Mouse (Mus musculus): Measurements from ENCODE around the gene Il17rd.

The Il17rd gene

DNA sequence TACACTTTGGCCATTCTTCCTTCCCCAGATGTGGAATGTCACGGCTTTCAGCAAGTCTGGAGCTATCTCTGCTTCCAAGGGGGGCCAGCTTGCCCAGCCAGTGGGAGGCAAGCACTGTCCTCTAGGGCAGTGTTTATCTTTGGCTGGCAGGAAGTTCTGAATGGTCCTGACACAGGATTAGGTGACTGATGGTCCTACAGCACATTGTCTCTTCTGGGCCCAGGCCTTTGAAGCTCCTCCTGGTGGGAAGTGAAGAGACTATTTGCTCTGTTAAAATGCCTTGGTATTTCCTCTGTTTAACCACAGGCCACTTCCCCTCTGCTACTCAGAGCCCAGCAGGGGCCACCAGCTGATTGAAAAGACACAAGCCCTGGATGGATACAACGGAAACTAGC is 6.2 kb downstream of the Il17rd start:
- no peak for DNase-seq (ENCODE audit: low spot score in 2 of 2)

DNA sequence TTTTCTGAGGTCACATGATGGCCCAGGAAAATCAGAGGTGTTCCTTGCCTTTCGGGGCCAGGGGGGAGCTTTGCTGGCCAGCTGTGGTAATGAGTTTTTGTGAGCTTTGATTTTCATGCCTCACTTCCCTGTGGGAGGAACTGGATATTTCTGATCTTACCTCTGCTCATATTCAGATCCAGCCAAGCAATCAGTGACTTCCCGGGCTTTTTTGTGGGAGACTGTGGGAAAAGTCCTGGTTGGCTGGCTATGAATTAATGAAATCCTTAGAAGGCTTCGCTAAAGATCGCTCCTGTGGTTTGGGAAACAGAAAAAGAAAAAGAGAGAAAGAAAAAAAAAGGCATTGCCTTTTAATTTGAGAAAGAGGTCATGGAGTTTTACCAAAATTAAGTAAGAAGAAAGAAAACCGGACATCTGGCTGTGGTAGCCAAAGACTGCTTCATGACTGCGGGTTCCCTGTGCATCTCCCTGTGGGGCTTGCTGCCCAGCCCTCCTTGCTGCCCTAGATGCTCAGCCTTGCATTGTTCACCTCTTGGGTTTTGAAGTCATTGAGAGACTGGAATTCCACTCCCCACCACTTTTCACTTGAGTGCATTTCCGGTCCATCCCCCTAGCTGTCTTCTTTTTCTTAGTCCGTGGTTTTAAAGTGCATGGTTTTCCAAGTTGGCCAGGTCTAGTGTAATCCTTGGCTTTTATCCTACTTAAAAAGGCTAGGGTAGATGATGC is 9.7 kb downstream of the Il17rd start:
- no peak for DNase-seq (ENCODE audit: low spot score in 2 of 2)

DNA sequence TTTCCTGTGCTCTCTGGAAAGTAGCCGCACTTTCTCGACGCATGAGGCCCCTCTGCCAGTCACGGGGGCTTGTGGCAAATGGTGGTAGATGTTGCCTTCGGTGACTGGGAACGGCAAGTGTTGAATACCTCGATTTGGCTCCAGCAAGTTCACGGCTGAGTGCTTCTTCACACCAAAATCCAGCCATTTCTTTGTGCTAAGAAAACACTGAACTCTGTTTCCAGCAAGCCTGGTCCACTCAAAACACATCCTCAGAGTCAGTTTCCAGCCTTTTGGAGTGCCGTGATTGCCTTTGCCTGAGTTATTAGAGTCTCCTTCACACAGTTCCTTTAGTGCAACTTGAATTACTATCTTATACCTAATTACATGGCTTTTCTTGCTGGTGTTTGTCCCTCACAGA is 11.3 kb downstream of the Il17rd start:
- DNase-seq (ENCODE audit: low spot score in 2 of 2): no peak

DNA sequence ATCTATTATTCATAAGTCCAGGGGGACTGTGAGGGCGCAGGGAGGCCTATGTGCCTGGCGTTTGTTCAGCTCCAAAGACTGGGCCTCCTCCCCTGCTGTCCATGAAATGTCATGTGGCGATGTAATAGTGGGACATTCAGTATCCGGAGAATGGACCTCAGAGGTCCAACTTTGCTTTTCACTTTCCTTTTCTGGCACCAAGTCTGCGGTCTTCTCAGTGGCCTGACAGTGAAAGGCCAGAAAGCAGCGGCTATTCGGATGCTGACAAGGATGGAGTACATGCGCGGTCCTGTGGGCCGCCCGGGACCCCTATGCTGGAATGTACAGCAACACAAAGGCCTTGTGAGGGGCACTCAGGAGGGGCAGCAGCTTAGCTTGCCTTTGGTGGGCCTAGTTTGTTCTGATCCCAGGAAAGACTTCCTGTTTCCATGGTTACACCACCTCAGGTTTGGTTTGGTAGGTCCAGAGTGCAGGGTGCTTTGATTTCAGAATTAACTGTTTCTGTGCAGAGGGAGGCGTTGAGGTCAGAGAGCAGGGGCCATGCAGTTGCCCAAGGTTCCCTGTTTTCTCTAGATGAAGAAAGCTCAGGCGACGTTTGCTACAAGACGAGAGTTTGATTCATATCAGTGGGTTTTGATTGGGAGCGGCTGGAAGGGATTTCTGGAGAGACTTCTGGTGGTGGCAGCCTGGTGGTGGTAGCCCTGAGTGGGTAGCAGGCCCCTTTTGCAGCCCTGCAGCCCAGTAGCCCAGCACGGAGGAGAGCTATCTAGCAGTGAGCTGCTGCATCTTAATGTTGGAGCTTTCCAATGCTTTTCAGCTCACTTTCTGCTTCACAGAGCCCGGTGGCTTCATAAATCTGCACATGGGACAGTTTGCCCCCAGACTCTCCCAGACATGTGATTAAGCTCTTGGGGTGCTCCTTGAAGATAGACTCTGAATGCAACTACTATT is 12.1 kb downstream of the Il17rd start:
- no peak for DNase-seq (ENCODE audit: low spot score in 2 of 2)

DNA sequence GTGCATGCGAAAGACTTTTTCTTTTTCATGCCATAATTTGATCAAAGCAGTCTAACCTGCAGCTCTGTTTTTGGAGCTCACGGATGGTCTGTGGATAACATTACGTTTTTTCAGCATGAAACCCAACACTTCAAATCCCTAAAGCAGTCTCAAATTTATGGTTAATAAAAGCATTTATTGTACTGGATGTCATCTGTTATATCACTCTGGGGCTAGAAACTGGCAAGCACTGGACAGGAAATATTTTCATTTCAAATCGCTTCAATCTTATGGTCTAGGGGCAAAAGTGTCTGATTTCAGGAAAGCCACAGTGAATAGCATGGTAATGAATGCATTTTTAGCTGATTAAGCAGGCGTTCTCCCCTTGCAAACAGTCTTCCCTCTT is 12.8 kb downstream of the Il17rd start:
- no peak for DNase-seq (ENCODE audit: low spot score in 2 of 2)

DNA sequence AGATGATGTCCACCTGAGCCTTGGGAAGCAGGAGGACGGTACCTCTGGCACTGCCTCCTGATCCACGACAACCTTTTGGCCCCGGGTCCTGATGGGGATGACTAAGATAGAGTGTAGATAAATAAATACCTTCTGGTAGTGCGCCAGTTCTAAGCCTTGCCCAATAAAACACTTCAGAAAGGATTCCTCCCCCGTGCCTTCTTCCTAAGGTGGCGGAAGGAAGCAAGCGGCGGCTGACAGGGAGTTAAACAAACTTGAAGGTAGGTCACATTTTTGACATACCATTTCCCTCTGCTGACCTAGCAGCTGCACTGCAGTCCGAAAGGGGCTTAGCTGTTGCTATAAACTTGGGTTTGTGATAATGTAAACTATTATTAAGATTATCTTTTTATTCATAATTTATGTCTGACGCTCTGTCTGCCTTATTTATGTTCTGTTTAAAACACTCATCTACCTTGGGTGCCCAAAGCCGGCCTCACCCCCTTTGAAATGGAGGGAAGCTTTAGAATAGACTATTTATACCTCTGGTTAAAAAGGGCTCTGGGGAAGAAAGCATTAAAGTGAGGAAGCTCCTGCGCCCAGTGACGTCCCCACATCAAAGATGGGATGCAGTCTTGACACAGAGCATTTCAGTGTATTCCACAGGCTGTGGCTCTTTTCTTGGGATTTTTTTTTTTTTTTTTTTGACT is 19.9 kb downstream of the Il17rd start:
- no peak for DNase-seq (ENCODE audit: low spot score in 2 of 2)

DNA sequence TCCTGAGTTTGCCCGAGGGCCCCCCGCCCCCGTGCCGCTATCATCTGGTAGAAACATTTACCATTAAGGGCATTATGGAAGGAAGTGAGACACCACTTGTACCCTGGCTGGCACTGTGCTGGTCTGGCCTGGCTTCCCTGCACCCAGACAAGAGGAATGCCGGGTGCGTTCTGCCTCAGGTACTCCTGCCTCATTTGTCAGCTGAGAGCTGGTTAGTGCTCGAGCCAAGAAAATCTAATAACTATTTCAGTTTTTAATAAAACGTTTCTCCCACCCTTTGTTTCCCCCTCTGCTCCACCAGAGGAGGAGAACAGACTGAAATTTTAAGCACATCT is 20.4 kb downstream of the Il17rd start:
- DNase-seq (ENCODE audit: low spot score in 2 of 2): no peak

DNA sequence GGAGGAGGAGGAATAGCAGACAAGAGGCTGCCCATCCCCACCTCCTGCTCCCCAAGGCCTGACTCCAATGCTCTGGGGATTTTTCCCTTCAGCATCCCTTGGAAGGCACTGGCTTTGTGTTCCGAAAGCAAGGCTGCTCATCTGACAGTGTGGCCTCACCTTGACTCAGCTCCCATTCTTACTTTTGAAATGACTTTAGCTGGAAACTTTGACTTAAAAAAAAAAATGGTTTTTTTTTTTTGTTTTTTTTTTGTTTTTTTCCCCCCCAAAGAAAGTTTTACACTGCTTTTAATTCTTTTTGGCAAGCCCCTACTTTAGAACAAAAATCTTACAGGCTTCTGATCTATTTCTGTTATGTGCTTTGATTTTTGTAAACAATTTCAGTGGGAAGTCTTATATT is 24.6 kb downstream of the Il17rd start:
- DNase-seq (ENCODE audit: low spot score in 2 of 2): no peak

DNA sequence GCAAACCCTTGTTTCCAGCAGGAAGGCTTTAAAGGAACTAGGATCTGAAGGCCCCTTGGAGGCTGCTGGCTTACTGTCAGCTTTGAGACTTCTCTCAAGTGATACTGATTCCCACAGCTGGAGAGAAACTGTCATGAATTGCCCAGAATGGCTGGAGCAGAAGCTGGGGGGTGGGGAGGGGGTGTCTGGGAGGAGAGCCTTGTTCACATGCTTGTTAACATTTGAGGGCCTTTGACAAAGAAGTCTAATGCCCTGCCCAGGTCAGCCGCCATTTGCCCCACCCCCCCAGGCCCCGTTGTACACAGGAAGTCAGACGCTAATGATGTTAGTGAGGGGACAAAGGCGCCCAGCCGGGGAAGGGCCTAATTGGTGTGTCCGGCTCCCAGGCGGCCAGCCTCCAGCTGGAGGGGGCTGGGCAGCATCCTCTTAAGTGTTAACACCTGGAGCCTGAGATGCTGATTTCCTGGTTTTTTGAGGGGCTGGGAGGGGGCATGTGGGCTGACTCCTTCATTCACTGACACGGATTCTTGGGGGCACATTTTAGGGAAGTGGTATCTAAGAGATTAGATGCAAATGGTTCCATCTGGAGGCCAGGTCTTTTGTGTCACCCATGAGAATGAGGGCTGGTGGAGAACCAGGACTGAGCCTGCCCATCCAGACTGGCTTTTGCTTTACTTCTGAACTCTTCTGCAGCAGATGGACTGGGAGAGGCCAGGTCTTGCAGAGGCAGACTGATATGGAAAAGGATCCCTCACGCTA is 27.6 kb downstream of the Il17rd start:
- no peak for DNase-seq (ENCODE audit: low spot score in 2 of 2)

DNA sequence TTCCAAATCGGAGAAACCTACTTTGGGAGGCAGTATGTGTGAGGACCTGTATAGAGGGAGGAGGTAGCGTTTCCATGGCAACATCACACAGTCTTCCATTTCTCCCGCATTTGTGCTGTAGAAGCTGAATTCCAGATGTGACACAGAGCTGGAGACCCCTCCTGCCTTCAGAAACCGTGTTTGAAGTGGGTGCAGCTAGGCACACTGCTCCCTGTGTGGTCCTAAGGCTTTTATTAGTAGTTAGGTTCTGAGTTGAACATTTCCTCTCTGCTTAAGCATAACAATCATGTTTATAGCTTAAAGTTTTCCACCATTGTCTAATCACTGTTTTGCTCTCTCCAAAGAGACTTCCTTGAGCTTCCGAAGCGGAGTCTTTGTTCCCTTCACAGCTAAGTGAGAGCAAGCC is 29.1 kb downstream of the Il17rd start:
- no peak for DNase-seq (ENCODE audit: low spot score in 2 of 2)

DNA sequence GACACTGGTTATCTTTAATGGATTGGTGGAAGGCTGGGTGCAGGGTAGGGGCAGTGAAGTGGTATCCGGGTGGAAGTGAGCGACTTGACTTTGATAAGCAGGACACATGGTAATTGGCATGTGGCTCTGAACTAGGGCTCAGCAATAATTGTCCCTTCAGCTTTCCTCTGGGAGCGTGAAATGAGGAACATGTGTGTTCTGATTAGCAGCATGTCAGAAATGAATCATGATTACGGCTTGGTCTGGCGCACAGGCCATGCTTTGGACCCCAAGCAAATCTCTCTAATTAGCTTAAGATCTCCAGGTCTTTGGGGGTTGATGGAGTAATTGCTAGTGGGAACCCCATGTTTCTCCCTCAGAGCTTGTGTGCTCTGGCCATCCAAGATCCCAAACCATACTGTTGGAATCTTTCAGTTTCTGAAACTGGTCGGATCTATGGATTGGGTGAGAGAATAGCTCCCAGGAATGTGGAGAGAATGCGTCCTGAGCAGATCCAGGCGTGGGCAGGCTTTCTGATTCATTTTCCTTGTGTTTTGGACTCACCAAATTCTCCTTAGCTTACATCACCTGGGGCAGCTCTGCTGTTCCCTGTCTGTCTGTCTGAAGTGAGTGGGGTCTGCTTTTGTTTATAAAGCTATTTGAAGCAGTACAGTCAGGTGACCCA is 30.8 kb downstream of the Il17rd start:
- no peak for DNase-seq (ENCODE audit: low spot score in 2 of 2)

DNA sequence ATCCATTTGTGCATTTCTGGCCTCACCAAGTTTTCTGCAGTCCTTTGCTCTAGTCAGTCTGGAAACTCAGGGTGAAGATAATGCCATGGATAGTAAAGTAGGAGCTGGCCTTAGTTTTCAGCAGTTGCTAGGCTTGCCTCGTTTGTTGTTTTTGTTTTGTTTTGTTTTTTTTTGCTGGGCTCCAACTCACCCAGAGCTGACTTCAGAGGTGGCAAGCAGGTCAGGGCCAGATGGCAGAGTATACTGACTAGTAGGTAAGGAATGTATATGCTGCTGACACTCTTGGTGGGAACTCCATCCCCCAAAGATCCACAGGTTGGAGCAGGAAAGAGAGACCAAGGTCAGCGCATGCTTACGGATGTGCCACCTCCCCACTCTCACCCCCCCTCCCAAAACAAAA is 31.4 kb downstream of the Il17rd start:
- no peak for DNase-seq (ENCODE audit: low spot score in 2 of 2)

DNA sequence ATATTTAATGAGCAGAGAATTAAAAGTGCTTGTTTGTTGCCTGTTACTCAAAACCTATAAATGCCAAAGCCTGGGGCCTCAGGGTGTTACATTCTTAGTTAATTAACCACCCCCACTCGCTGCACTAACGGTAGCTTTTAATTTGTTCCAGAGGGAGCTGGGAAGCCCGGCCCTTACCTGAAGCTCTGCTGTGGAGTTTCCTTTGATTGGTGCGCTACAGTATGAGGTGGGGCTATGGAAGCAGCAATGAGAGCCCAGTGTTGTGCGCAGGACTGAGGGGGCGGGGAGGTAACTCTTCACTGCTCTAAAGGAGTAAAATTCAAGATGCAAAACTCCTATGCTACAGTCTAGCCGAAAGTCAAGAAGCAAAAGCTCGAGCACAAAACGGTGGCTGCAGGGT is 32.0 kb downstream of the Il17rd start:
- DNase-seq (ENCODE audit: low spot score in 2 of 2): no peak

DNA sequence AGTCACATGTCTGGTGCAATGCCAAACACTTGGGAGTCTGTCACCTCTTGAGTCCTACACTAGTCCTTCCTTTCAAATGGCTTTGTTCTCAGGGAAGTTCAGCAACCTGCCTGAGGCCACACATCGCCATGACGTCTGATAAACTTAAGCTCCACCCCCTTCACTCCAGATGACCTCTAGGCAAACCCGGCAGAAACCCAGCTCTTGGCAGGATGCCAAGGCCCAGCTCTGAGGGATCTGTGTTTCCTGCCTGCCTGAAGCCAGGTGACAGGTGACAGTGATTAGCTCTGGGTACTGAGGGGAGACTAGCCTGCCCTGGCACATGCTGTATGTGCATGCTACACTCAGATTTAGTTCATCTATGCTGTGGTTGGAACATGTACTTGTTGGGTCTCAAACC is 33.2 kb downstream of the Il17rd start:
- no peak for DNase-seq (ENCODE audit: low spot score in 2 of 2)

DNA sequence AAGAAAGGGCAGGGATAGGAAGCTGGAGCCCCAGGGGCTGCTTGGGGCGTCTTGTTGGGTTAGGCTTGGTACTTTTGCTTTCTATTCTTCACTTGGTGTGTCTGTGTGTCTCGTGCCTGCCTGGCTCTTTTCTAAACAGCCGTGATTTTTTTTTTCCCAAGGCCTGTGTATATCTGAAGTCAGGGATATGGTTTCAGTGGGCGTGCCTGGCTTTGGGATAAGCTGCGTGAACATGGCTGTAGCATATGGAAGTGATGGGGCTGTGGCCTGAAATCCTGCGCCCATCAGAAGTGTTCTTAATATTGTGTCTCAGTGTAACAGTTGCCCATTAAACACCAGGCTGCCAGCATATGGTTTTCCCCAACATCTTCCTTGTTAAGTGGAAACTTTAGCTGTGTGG is 36.3 kb downstream of the Il17rd start:
- no peak for DNase-seq (ENCODE audit: low spot score in 2 of 2)

DNA sequence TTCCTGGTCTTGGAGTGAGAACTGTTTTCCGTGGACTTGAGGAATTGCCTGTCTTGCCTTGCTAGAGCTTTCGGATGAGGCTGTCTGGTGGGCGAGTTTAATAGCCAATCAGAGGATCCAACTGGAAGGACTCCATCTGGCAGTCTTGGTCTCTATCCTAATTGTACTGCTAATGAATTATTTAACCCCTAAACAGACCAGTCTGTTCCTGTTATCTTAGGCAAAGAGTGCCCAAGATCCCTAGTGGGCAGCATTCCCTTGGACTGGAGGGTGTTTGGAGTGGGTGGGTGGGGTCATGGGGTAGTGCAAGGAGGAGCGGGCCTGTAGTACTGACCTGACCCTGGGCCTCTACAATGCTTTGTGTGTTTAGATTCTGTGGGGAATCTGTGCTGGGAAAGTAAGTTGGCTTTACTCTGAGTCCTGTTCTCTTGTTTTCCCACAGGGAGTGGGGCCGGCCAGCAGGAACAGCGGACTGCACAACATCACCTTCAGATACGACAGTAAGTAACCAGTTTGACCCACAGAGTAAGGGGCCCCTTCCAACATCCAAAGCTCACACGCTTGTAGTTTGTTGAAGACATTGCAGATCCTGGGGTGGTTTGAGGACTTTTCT is 37.3 kb downstream of the Il17rd start:
- DNase-seq (ENCODE audit: low spot score in 2 of 2): peak in 1 of 2 experiments; percentile 37

DNA sequence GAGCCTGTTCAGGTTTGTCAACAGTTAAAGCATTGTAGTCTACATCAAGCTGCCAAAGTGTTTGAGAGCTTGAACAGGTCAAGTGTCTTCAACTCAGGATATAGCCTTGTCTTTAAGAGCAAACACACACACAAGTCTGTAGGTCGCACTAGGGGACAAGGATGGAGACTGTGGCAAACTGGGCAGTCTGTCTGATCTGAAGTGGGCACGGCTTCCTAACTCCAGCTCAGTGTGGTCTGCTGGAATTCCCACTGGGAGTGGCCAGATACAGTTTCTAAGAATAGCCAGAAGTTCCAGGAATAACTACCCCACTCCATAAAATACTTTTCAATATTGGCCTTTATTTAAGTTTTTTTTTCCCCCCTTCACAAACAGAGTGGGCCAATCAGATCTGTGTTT is 37.8 kb downstream of the Il17rd start:
- no peak for DNase-seq (ENCODE audit: low spot score in 2 of 2)

DNA sequence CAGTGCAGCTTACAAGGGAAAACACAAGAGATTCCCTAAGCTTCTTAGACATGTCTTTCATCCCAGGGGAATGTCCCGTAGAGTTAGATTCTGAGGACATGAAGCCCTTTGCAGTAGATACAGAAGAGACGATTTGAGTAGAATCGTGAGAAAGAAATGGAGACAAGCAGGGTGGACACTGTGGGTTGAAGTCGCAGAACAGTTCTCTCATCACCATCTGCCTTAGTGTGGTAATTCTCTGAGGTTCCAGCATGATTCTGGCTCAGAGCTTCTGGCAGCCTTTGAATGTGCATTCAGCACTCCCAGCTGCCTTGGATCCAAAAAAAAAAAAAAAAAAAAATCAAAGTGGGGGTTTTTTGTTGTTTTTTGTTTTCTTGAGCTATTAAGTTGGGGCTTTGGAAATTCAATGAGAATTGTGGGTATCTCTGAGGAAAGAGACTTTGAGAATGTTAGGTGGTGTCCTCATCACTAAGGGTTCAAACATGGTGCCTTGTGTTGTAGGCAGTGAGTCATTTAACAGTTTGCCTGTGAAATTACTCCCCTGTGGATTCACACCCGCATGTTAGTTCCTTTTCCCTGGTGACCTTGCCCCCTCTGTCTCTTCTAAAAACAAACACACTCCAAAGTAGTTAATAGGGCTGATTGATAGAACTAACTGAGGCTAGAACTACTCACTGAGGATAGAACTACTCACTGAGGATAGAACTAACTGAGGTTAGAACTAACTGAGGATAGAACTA is 43.0 kb downstream of the Il17rd start:
- DNase-seq (ENCODE audit: low spot score in 2 of 2): no peak

DNA sequence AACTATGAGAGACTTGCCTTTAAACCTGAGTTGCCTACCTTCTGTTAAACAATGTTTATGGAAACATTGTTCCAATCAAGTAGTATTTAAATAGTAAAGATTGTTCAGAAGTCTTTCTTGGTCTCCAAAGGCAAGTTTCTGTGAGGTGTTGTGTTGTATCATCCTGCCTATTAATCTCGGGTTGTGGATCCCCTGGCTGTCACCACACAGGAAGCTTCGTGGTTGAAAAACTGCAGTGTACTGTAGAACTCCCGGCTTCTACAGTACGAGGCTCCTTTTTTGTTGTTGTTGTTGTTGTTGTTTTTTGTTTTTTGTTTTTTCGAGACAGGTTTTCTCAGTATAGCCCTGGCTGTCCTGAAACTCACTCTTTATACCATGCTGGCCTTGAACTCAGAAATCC is 46.7 kb downstream of the Il17rd start:
- DNase-seq (ENCODE audit: low spot score in 2 of 2): no peak

DNA sequence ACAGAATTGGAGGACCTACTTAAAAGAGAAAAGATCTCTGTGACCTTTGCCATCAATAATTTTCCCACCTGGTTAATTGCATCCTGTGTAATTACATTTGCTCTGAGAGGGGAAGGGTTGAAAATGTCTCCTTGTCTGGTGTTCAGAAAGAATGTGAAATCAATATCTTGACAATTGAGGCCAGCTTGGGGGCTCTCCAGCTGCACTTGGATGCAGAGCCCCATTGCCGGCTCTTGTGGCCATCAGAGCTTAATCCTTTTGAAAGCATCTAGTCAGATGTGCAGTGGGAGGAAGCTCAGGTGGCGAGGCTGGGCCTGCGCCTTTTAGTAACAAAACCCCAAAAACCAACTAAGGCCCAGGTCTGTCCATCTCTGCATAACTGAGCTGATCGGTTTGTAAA is 47.3 kb downstream of the Il17rd start:
- no peak for DNase-seq (ENCODE audit: low spot score in 2 of 2)

Data from cerebellum, postnatal 4 days (tissue).